Mouse (Mus musculus) limb, embryonic 10.5 days (tissue): ENCODE results near the gene Rbfox2. TPM values are rescaled to one million over a fixed set of nuclear protein-coding genes. Genes with fewer than 3 reads are reported as not detected.
A peak's percentile ranks its signal among the peaks of the same experiment; 100 is the strongest.

Source experiments
- DNase-seq: peaks from one replicate; pipeline ENCODE4 v3.0.0-alpha.2; 2017; ENCODE audit warnings: low spot score
- H3K27ac ChIP-seq: fragments of 300-500 bp; sonication (generic); 2 replicates; pipeline ENCODE4 v1.5.1; 2016; ENCODE audit warnings: mild to moderate bottlenecking
- H3K27me3 ChIP-seq: fragments of 300-500 bp; sonication (generic); 2 replicates; pipeline ENCODE4 v1.6.1; 2016; ENCODE audit warnings: low read depth, mild to moderate bottlenecking; ENCODE audit not compliant: poor library complexity, severe bottlenecking
- H3K36me3 ChIP-seq: fragments of 300-500 bp; sonication (generic); 2 replicates; pipeline ENCODE4 v1.6.1; 2016; ENCODE audit warnings: mild to moderate bottlenecking, moderate library complexity
- H3K4me1 ChIP-seq: fragments of 300-500 bp; sonication (generic); 2 replicates; pipeline ENCODE4 v1.6.1; 2016
- H3K4me3 ChIP-seq: fragments of 300-500 bp; sonication (generic); 2 replicates; pipeline ENCODE4 v1.5.1; 2016; ENCODE audit warnings: mild to moderate bottlenecking, moderate library complexity
- H3K9me3 ChIP-seq: fragments of 300-500 bp; sonication (generic); replicated peaks from 2 replicates; pipeline ENCODE4 v1.6.1; 2016; ENCODE audit warnings: mild to moderate bottlenecking
- whole genome bisulfite sequencing: fragments of 180-500 bp; shearing (Covaris S2); methylation state at CpG from one replicate; pipeline ENCODE4 v1.1.7; 2016; 5-methylcytosine and 5-hydroxymethylcytosine counted together
- polyA plus RNA-seq: library from polyadenylated mRNA; unstranded; fragments of >200 nt; fragmentation: Nextera tagmentation; extraction: Ambion mirVana; gene quantifications from 2 replicates; pipeline ENCODE4 v1.2.1, GENCODE M21; 2016

Gene Rbfox2
- polyA plus RNA-seq, 1 experiment from 2014 or later: 62.6 TPM

- Histone ChIP-seq H3K9me3 (no peaks in the 10 kb centered on the region), H3K27ac (peak overlapping the region; percentile 65), H3K4me1 (peaks cover 69% of the 10 kb centered on the region), H3K27me3 (no peaks in the 10 kb centered on the region), H3K36me3 (no peaks in the 10 kb centered on the region), H3K4me3 (peak overlapping the region; percentile 37)
- 30% methylated on average over 8 of the region's 8 CpGs for WGBS
- DNase-seq: peak; percentile 78
Measured at GRCm38 (mm10) chr15:77214410-77215107, 92.2 kb downstream of the Rbfox2 start.

- peak overlapping the region; percentile 65; the same call in 1 of the 2 replicates for H3K27ac ChIP-seq
- H3K9me3 ChIP-seq: no peaks in the 10 kb centered on the region
- 39% methylated on average over 5 of the region's 5 CpGs for WGBS
- peaks cover 72% of the 10 kb centered on the region for H3K4me1 ChIP-seq
- DNase-seq: no peak
- H3K27me3 ChIP-seq: no peaks in the 10 kb centered on the region
- H3K4me3 ChIP-seq: peak overlapping the region; percentile 37; the same call in 1 of the 2 replicates
- H3K36me3 ChIP-seq: no peaks in the 10 kb centered on the region
Measured at GRCm38 (mm10) chr15:77213829-77214228, 93.0 kb downstream of the Rbfox2 start.

- Histone ChIP-seq H3K27me3 (no peaks in the 10 kb centered on the region), H3K27ac (peak overlapping the region; percentile 46; the same call in 1 of the 2 replicates), H3K9me3 (no peaks in the 10 kb centered on the region), H3K4me3 (no peak overlapping the region), H3K36me3 (no peaks in the 10 kb centered on the region), H3K4me1 (peaks cover 67% of the 10 kb centered on the region)
- no peak for DNase-seq
- 30% methylated on average over 7 of the region's 7 CpGs for WGBS
Measured at GRCm38 (mm10) chr15:77212818-77213217, 94.0 kb downstream of the Rbfox2 start.

- no peaks in the 10 kb centered on the region for H3K9me3 ChIP-seq
- 62% methylated on average over 4 of the region's 4 CpGs for WGBS
- no peak overlapping the region for H3K27ac ChIP-seq
- H3K27me3 ChIP-seq: no peaks in the 10 kb centered on the region
- no peaks in the 10 kb centered on the region for H3K36me3 ChIP-seq
- peaks cover 62% of the 10 kb centered on the region for H3K4me1 ChIP-seq
- no peak for DNase-seq
- no peak overlapping the region for H3K4me3 ChIP-seq
Measured at GRCm38 (mm10) chr15:77212217-77212757, 94.5 kb downstream of the Rbfox2 start.

- no peak for DNase-seq
- Histone ChIP-seq H3K9me3 (no peaks in the 10 kb centered on the region), H3K4me1 (peaks cover 49% of the 10 kb centered on the region), H3K27me3 (no peaks in the 10 kb centered on the region), H3K27ac (no peak overlapping the region), H3K4me3 (no peak overlapping the region), H3K36me3 (no peaks in the 10 kb centered on the region)
- WGBS: 82% methylated on average over 5 of the region's 5 CpGs
Measured at GRCm38 (mm10) chr15:77206996-77207395, 99.8 kb downstream of the Rbfox2 start.

GRCm38 (mm10) chr15:77204951-77205350 is 101.9 kb downstream of the Rbfox2 start:
- Histone ChIP-seq H3K27ac (no peak overlapping the region), H3K36me3 (0 out of 2 replicates have a peak, but pooled peaks cover 6% of the 10 kb centered on the region), H3K9me3 (no peaks in the 10 kb centered on the region), H3K4me1 (peaks cover 58% of the 10 kb centered on the region), H3K27me3 (no peaks in the 10 kb centered on the region), H3K4me3 (no peak overlapping the region)
- 70% methylated on average over 7 of the region's 7 CpGs for WGBS
- no peak for DNase-seq

- DNase-seq: no peak
- Histone ChIP-seq H3K9me3 (no peaks in the 10 kb centered on the region), H3K4me1 (peaks cover 49% of the 10 kb centered on the region), H3K36me3 (0 out of 2 replicates have a peak, but pooled peaks cover 6% of the 10 kb centered on the region), H3K27ac (peak overlapping the region; percentile 61), H3K27me3 (no peaks in the 10 kb centered on the region), H3K4me3 (no peak overlapping the region)
- 77% methylated on average over 14 of the region's 14 CpGs for WGBS
Measured at GRCm38 (mm10) chr15:77203255-77203981, 103.4 kb downstream of the Rbfox2 start.

- no peaks in the 10 kb centered on the region for H3K9me3 ChIP-seq
- 0 out of 2 replicates have a peak, but pooled peaks cover 6% of the 10 kb centered on the region for H3K36me3 ChIP-seq
- H3K27me3 ChIP-seq: no peaks in the 10 kb centered on the region
- WGBS: 88% methylated on average over 3 of the region's 3 CpGs
- H3K4me1 ChIP-seq: peaks cover 49% of the 10 kb centered on the region
- DNase-seq: no peak
- H3K27ac ChIP-seq: peak overlapping the region; percentile 61
- no peak overlapping the region for H3K4me3 ChIP-seq
Measured at GRCm38 (mm10) chr15:77202881-77203254, 103.9 kb downstream of the Rbfox2 start.

GRCm38 (mm10) chr15:77202223-77202622 is 104.6 kb downstream of the Rbfox2 start:
- DNase-seq: peak; percentile 77
- no peak overlapping the region for H3K27ac ChIP-seq
- H3K9me3 ChIP-seq: no peaks in the 10 kb centered on the region
- no peaks in the 10 kb centered on the region for H3K27me3 ChIP-seq
- H3K36me3 ChIP-seq: 0 out of 2 replicates have a peak, but pooled peaks cover 6% of the 10 kb centered on the region
- H3K4me1 ChIP-seq: peaks cover 49% of the 10 kb centered on the region
- no peak overlapping the region for H3K4me3 ChIP-seq
- WGBS: 19% methylated on average over 2 of the region's 2 CpGs

GRCm38 (mm10) chr15:77196827-77197226 is 110.0 kb downstream of the Rbfox2 start:
- Histone ChIP-seq H3K27ac (no peak overlapping the region), H3K4me1 (peaks cover 31% of the 10 kb centered on the region), H3K9me3 (no peaks in the 10 kb centered on the region), H3K27me3 (no peaks in the 10 kb centered on the region), H3K4me3 (no peak overlapping the region), H3K36me3 (0 out of 2 replicates have a peak, but pooled peaks cover 8% of the 10 kb centered on the region)
- 94% methylated on average over 5 of the region's 5 CpGs for WGBS
- no peak for DNase-seq

GRCm38 (mm10) chr15:77196001-77196400 is 110.8 kb downstream of the Rbfox2 start:
- DNase-seq: no peak
- Histone ChIP-seq H3K36me3 (0 out of 2 replicates have a peak, but pooled peaks cover 2% of the 10 kb centered on the region), H3K27me3 (no peaks in the 10 kb centered on the region), H3K9me3 (no peaks in the 10 kb centered on the region), H3K27ac (no peak overlapping the region), H3K4me3 (no peak overlapping the region), H3K4me1 (peaks cover 23% of the 10 kb centered on the region)
- WGBS: 95% methylated on average over 2 of the region's 2 CpGs

GRCm38 (mm10) chr15:77192154-77192935 is 114.5 kb downstream of the Rbfox2 start:
- H3K27ac ChIP-seq: 0 out of 2 replicates have a peak overlapping the region, but pooled peaks have one; percentile 1
- H3K4me3 ChIP-seq: no peak overlapping the region
- no peaks in the 10 kb centered on the region for H3K27me3 ChIP-seq
- DNase-seq: no peak
- H3K36me3 ChIP-seq: 0 out of 2 replicates have a peak, but pooled peaks cover 2% of the 10 kb centered on the region
- WGBS: 79% methylated on average over 14 of the region's 14 CpGs
- no peaks in the 10 kb centered on the region for H3K9me3 ChIP-seq
- H3K4me1 ChIP-seq: peaks cover 23% of the 10 kb centered on the region
